Mouse (Mus musculus) forebrain, embryonic 16.5 days (tissue): ENCODE measurements at regions not wholly inside any gene's neighbourhood (a gene's known extent, or its start where the extent isn't known, plus 50 kb on each side); places are given as distances from the start of the nearest gene placed in this dataset.

ENCODE experiments used
- ATAC-seq: fragments of 200-750 bp; cut with Nextera tagmentation; 2 replicates; pipeline ENCODE4 v1.8.0; 2017; ENCODE audit warnings: mild to moderate bottlenecking, moderate library complexity
- H3K27ac ChIP-seq: fragments of 300-500 bp; sonication (generic); 2 replicates; pipeline ENCODE4 v1.5.1; 2014; ENCODE audit warnings: low read length, control low read depth
- H3K27me3 ChIP-seq: fragments of 300-500 bp; sonication (generic); replicated peaks from 2 replicates; pipeline ENCODE4 v1.6.1; 2014; ENCODE audit warnings: low read length; ENCODE audit not compliant: control insufficient read depth, insufficient read depth
- H3K36me3 ChIP-seq: fragments of 300-500 bp; sonication (generic); 2 replicates; pipeline ENCODE4 v1.6.1; 2014; ENCODE audit not compliant: control insufficient read depth, insufficient read depth
- H3K4me1 ChIP-seq: fragments of 300-500 bp; sonication (generic); replicated peaks from 2 replicates; pipeline ENCODE4 v1.6.1; 2014; ENCODE audit warnings: low read length; ENCODE audit not compliant: control insufficient read depth, insufficient read depth
- H3K4me2 ChIP-seq: fragments of 300-500 bp; sonication (generic); 2 replicates; pipeline ENCODE4 v1.6.1; 2014; ENCODE audit warnings: mild to moderate bottlenecking, low read length, control low read depth
- H3K4me3 ChIP-seq: fragments of 300-500 bp; sonication (generic); replicated peaks from 2 replicates; pipeline ENCODE4 v1.5.1; 2014; ENCODE audit warnings: mild to moderate bottlenecking, low read length, control low read depth
- H3K9ac ChIP-seq: fragments of 300-500 bp; sonication (generic); replicated peaks from 2 replicates; pipeline ENCODE4 v1.6.1; 2014; ENCODE audit warnings: low read depth, low read length, control low read depth
- H3K9me3 ChIP-seq: fragments of 300-500 bp; sonication (generic); 2 replicates; pipeline ENCODE4 v1.6.1; 2016; ENCODE audit warnings: low read length; ENCODE audit not compliant: control insufficient read depth
- WGBS: fragments of 180-500 bp; shearing (Covaris S2); extraction: QIAGEN DNeasy Blood & Tissue Kit; methylation state at CpG from one replicate; pipeline ENCODE4 v1.1.7; 2014; 5-methylcytosine and 5-hydroxymethylcytosine counted together

GRCm38 (mm10) chr8:92555631-92556030 lies 118.5 kb upstream of the Irx6 start:
- no peak overlapping the region for H3K4me3 ChIP-seq
- no peak overlapping the region for H3K4me2 ChIP-seq
- no peak overlapping the region for H3K27ac ChIP-seq
- ATAC-seq = no peak
- peaks cover 4% of the 10 kb centered on the region; the same call in 1 of the 2 replicates for H3K4me1 ChIP-seq
- H3K9ac ChIP-seq = no peak overlapping the region
- H3K36me3 ChIP-seq = no peaks in the 10 kb centered on the region
- 54% methylated on average over 7 of the region's 7 CpGs for WGBS
- no peaks in the 10 kb centered on the region for H3K9me3 ChIP-seq
- no peaks in the 10 kb centered on the region for H3K27me3 ChIP-seq

GRCm38 (mm10) chr8:92562471-92562870 lies 111.6 kb upstream of the Irx6 start:
- ATAC-seq = no peak
- 0 out of 2 replicates have a peak, but pooled peaks cover 2% of the 10 kb centered on the region for H3K27me3 ChIP-seq
- H3K9ac ChIP-seq = no peak overlapping the region
- no peak overlapping the region for H3K4me3 ChIP-seq
- H3K4me1 ChIP-seq = no peaks in the 10 kb centered on the region
- 62% methylated on average over 5 of the region's 5 CpGs for WGBS
- H3K27ac ChIP-seq = no peak overlapping the region
- H3K36me3 ChIP-seq = no peaks in the 10 kb centered on the region
- no peaks in the 10 kb centered on the region for H3K9me3 ChIP-seq
- H3K4me2 ChIP-seq = no peak overlapping the region

- no peaks in the 10 kb centered on the region for H3K9me3 ChIP-seq
- H3K36me3 ChIP-seq = no peaks in the 10 kb centered on the region
- no peak overlapping the region for H3K4me3 ChIP-seq
- H3K27me3 ChIP-seq = 0 out of 2 replicates have a peak, but pooled peaks cover 2% of the 10 kb centered on the region
- 24% methylated on average over 5 of the region's 5 CpGs for WGBS
- H3K4me2 ChIP-seq = no peak overlapping the region
- no peak for ATAC-seq
- H3K4me1 ChIP-seq = no peaks in the 10 kb centered on the region
- H3K27ac ChIP-seq = no peak overlapping the region
- no peak overlapping the region for H3K9ac ChIP-seq
Observed at GRCm38 (mm10) chr8:92562962-92563361, 111.1 kb upstream of the Irx6 start.

- Histone ChIP-seq H3K36me3 (no peaks in the 10 kb centered on the region), H3K4me2 (no peak overlapping the region), H3K9ac (no peak overlapping the region), H3K9me3 (no peaks in the 10 kb centered on the region), H3K4me1 (no peaks in the 10 kb centered on the region), H3K4me3 (no peak overlapping the region), H3K27ac (no peak overlapping the region), H3K27me3 (no peaks in the 10 kb centered on the region)
- ATAC-seq = no peak
- WGBS = 78% methylated on average over 10 of the region's 10 CpGs
Observed at GRCm38 (mm10) chr8:92569650-92570049, 104.4 kb upstream of the Irx6 start.

- Histone ChIP-seq H3K9me3 (no peaks in the 10 kb centered on the region), H3K9ac (no peak overlapping the region), H3K36me3 (no peaks in the 10 kb centered on the region), H3K4me3 (no peak overlapping the region), H3K4me2 (no peak overlapping the region), H3K4me1 (no peaks in the 10 kb centered on the region), H3K27ac (no peak overlapping the region), H3K27me3 (no peaks in the 10 kb centered on the region)
- WGBS = 73% methylated on average over 2 of the region's 2 CpGs
- no peak for ATAC-seq
Observed at GRCm38 (mm10) chr8:92579446-92579845, 94.6 kb upstream of the Irx6 start.

GRCm38 (mm10) chr8:92581051-92581450 lies 93.0 kb upstream of the Irx6 start:
- no peak overlapping the region for H3K27ac ChIP-seq
- 75% methylated on average over 2 of the region's 2 CpGs for WGBS
- H3K9ac ChIP-seq = no peak overlapping the region
- no peaks in the 10 kb centered on the region for H3K9me3 ChIP-seq
- H3K27me3 ChIP-seq = no peaks in the 10 kb centered on the region
- H3K4me3 ChIP-seq = no peak overlapping the region
- no peak for ATAC-seq
- H3K4me1 ChIP-seq = no peaks in the 10 kb centered on the region
- no peaks in the 10 kb centered on the region for H3K36me3 ChIP-seq
- no peak overlapping the region for H3K4me2 ChIP-seq

GRCm38 (mm10) chr8:92600766-92601165 lies 73.3 kb upstream of the Irx6 start:
- no peak for ATAC-seq
- no peak overlapping the region for H3K4me3 ChIP-seq
- 94% methylated on average over 3 of the region's 3 CpGs for WGBS

GRCm38 (mm10) chr8:92602973-92603372 lies 71.1 kb upstream of the Irx6 start:
- Histone ChIP-seq H3K9me3 (no peaks in the 10 kb centered on the region), H3K27ac (no peak overlapping the region), H3K9ac (no peak overlapping the region), H3K27me3 (no peaks in the 10 kb centered on the region), H3K4me1 (no peaks in the 10 kb centered on the region), H3K4me3 (no peak overlapping the region), H3K4me2 (no peak overlapping the region), H3K36me3 (no peaks in the 10 kb centered on the region)
- no peak for ATAC-seq
- 82% methylated on average over 7 of the region's 7 CpGs for WGBS

More at GRCm38 (mm10) chr8:92600766-92601165, 73.3 kb upstream of the Irx6 start:
- Histone ChIP-seq H3K9ac (no peak overlapping the region), H3K9me3 (no peaks in the 10 kb centered on the region), H3K27ac (no peak overlapping the region), H3K27me3 (no peaks in the 10 kb centered on the region), H3K36me3 (no peaks in the 10 kb centered on the region), H3K4me1 (no peaks in the 10 kb centered on the region), H3K4me2 (no peak overlapping the region)

- H3K36me3 ChIP-seq = no peaks in the 10 kb centered on the region
- 84% methylated on average over 5 of the region's 5 CpGs for WGBS
- H3K27ac ChIP-seq = no peak overlapping the region
- no peaks in the 10 kb centered on the region for H3K4me1 ChIP-seq
- no peak overlapping the region for H3K4me2 ChIP-seq
- no peaks in the 10 kb centered on the region for H3K27me3 ChIP-seq
- H3K4me3 ChIP-seq = no peak overlapping the region
- no peak overlapping the region for H3K9ac ChIP-seq
- ATAC-seq = no peak
- H3K9me3 ChIP-seq = no peaks in the 10 kb centered on the region
Observed at GRCm38 (mm10) chr8:92605631-92606030, 68.5 kb upstream of the Irx6 start.

- Histone ChIP-seq H3K4me3 (no peak overlapping the region), H3K4me2 (no peak overlapping the region), H3K4me1 (no peaks in the 10 kb centered on the region), H3K36me3 (no peaks in the 10 kb centered on the region), H3K27ac (no peak overlapping the region), H3K9ac (no peak overlapping the region), H3K9me3 (no peaks in the 10 kb centered on the region), H3K27me3 (no peaks in the 10 kb centered on the region)
- 76% methylated on average over 6 of the region's 6 CpGs for WGBS
- ATAC-seq = no peak
Observed at GRCm38 (mm10) chr8:92607604-92608003, 66.5 kb upstream of the Irx6 start.
